Mouse (Mus musculus) hindbrain, embryonic 12.5 days (tissue): Measurements from ENCODE around the gene Csnka2ip. TPM values are rescaled to one million over a fixed set of nuclear protein-coding genes. Genes with fewer than 3 reads are reported as not detected.

ENCODE experiments used
- ATAC-seq: fragments of 200-750 bp; cut with Nextera tagmentation; 2 replicates; pipeline ENCODE4 v1.8.0; 2017; ENCODE audit warnings: moderate TSS enrichment; ENCODE audit not compliant: low FRiP score
- H3K27ac ChIP-seq: fragments of 300-500 bp; sonication (generic); 2 replicates; pipeline ENCODE4 v1.5.1; 2016; ENCODE audit warnings: mild to moderate bottlenecking
- H3K27me3 ChIP-seq: fragments of 300-500 bp; sonication (generic); 2 replicates; pipeline ENCODE4 v1.6.1; 2016; ENCODE audit warnings: mild to moderate bottlenecking
- H3K36me3 ChIP-seq: fragments of 300-500 bp; sonication (generic); 2 replicates; pipeline ENCODE4 v1.6.1; 2016; ENCODE audit warnings: mild to moderate bottlenecking
- H3K4me1 ChIP-seq: fragments of 300-500 bp; sonication (generic); 2 replicates; pipeline ENCODE4 v1.6.1; 2016
- H3K4me2 ChIP-seq: fragments of 300-500 bp; sonication (generic); replicated peaks from 2 replicates; pipeline ENCODE4 v1.6.1; 2016; ENCODE audit warnings: mild to moderate bottlenecking
- H3K4me3 ChIP-seq: fragments of 300-500 bp; sonication (generic); 2 replicates; pipeline ENCODE4 v1.5.1; 2016; ENCODE audit warnings: mild to moderate bottlenecking
- H3K9ac ChIP-seq: fragments of 300-500 bp; sonication (generic); 2 replicates; pipeline ENCODE4 v1.6.1; 2016; ENCODE audit warnings: mild to moderate bottlenecking, moderate library complexity
- H3K9me3 ChIP-seq: fragments of 300-500 bp; sonication (generic); replicated peaks from 2 replicates; pipeline ENCODE4 v1.6.1; 2016; ENCODE audit warnings: mild to moderate bottlenecking
- WGBS: fragments of 180-500 bp; shearing (Covaris S2); methylation state at CpG from one replicate; pipeline ENCODE4 v1.1.7; 2016; 5-methylcytosine and 5-hydroxymethylcytosine counted together
- polyA plus RNA-seq: library from polyadenylated mRNA; unstranded; fragments of >200 nt; fragmentation: Nextera tagmentation; extraction: Ambion mirVana; gene quantifications from 2 replicates; pipeline ENCODE4 v1.2.1, GENCODE M21; 2016

The Csnka2ip gene
- polyA plus RNA-seq, result not detected in 2 replicates

DNA sequence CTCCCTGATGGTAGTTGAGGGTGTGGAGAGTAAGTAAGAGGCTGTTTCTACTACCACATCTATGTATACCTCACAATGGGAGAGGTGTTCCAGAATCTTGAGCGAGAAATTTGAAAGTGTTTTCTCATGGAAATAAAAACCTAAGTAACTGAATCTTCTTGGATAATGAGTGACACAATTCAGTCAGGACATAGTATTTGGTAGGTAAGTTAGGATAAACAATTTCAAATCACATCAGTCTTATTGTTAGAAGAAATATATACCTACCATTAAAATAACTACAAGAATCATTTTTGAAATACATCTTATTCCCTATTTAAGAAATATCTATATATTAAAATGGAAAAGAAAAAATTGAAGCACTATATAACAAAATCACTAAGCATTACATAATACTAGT, at the start of gene Csnka2ip:
Csnka2ip (minus strand) TSS at position 101 of the 400 bp plus-strand sequence.
- H3K27ac ChIP-seq, result no peak within 1 kb of the TSS
- no peak for ATAC-seq
- H3K27me3 ChIP-seq, result no peaks in the 10 kb centered on the region
- H3K9ac ChIP-seq, result no peak within 1 kb of the TSS
- no peaks in the 10 kb centered on the region for H3K4me1 ChIP-seq
- H3K36me3 ChIP-seq, result no peaks in the 10 kb centered on the region
- 80% methylated on average over 1 of the region's 1 CpGs for WGBS
- no peak within 1 kb of the TSS for H3K4me3 ChIP-seq
- H3K9me3 ChIP-seq, result no peaks in the 10 kb centered on the region
- H3K4me2 ChIP-seq, result no peak within 1 kb of the TSS

GRCm38 (mm10) chr16:64649594-64650290, 47.5 kb upstream of the Csnka2ip start:
- 42% methylated on average over 13 of the region's 13 CpGs for WGBS
- no peak overlapping the region; the same call in 1 of the 2 replicates for H3K4me2 ChIP-seq
- no peak overlapping the region for H3K9ac ChIP-seq
- H3K9me3 ChIP-seq, result no peaks in the 10 kb centered on the region
- no peaks in the 10 kb centered on the region for H3K4me1 ChIP-seq
- no peak overlapping the region for H3K4me3 ChIP-seq
- no peaks in the 10 kb centered on the region for H3K27me3 ChIP-seq
- H3K36me3 ChIP-seq, result no peaks in the 10 kb centered on the region
- ATAC-seq, result peak; percentile 89
- no peak overlapping the region for H3K27ac ChIP-seq

GRCm38 (mm10) chr16:64647771-64648170, 45.6 kb upstream of the Csnka2ip start:
- Histone ChIP-seq H3K27ac (no peak overlapping the region), H3K36me3 (no peaks in the 10 kb centered on the region), H3K4me1 (no peaks in the 10 kb centered on the region), H3K4me2 (no peak overlapping the region), H3K4me3 (no peak overlapping the region), H3K9ac (no peak overlapping the region), H3K27me3 (no peaks in the 10 kb centered on the region), H3K9me3 (no peaks in the 10 kb centered on the region)
- WGBS, result 90% methylated on average over 2 of the region's 2 CpGs
- no peak for ATAC-seq

GRCm38 (mm10) chr16:64635110-64635509, 32.9 kb upstream of the Csnka2ip start:
- no peak overlapping the region for H3K4me3 ChIP-seq
- 89% methylated on average over 1 of the region's 1 CpGs for WGBS
- no peak overlapping the region for H3K4me2 ChIP-seq
- H3K4me1 ChIP-seq, result no peaks in the 10 kb centered on the region
- ATAC-seq, result no peak
- H3K9me3 ChIP-seq, result no peaks in the 10 kb centered on the region
- H3K27ac ChIP-seq, result no peak overlapping the region
- H3K27me3 ChIP-seq, result no peaks in the 10 kb centered on the region
- no peak overlapping the region for H3K9ac ChIP-seq
- no peaks in the 10 kb centered on the region for H3K36me3 ChIP-seq

- Histone ChIP-seq H3K27ac (no peak overlapping the region), H3K4me2 (no peak overlapping the region), H3K9me3 (no peaks in the 10 kb centered on the region), H3K4me1 (no peaks in the 10 kb centered on the region), H3K4me3 (no peak overlapping the region), H3K9ac (no peak overlapping the region), H3K27me3 (no peaks in the 10 kb centered on the region), H3K36me3 (no peaks in the 10 kb centered on the region)
- WGBS, result 80% methylated on average over 6 of the region's 6 CpGs
- no peak for ATAC-seq
Observed at GRCm38 (mm10) chr16:64620116-64620515, 17.9 kb upstream of the Csnka2ip start.

- WGBS, result 74% methylated on average over 3 of the region's 3 CpGs
- H3K9ac ChIP-seq, result no peak overlapping the region
- no peaks in the 10 kb centered on the region for H3K4me1 ChIP-seq
- no peak for ATAC-seq
- no peak overlapping the region for H3K4me3 ChIP-seq
- H3K4me2 ChIP-seq, result no peak overlapping the region
- no peaks in the 10 kb centered on the region for H3K27me3 ChIP-seq
- H3K27ac ChIP-seq, result no peak overlapping the region
- H3K36me3 ChIP-seq, result no peaks in the 10 kb centered on the region
- H3K9me3 ChIP-seq, result no peaks in the 10 kb centered on the region
Observed at GRCm38 (mm10) chr16:64614648-64615047, 12.4 kb upstream of the Csnka2ip start.

- Histone ChIP-seq H3K27ac (no peak overlapping the region), H3K27me3 (no peaks in the 10 kb centered on the region), H3K9ac (no peak overlapping the region), H3K4me2 (no peak overlapping the region), H3K4me1 (no peaks in the 10 kb centered on the region), H3K36me3 (no peaks in the 10 kb centered on the region), H3K4me3 (no peak overlapping the region), H3K9me3 (no peaks in the 10 kb centered on the region)
- no peak for ATAC-seq
- 88% methylated on average over 1 of the region's 1 CpGs for WGBS
Observed at GRCm38 (mm10) chr16:64607793-64608192, 5.6 kb upstream of the Csnka2ip start.

DNA sequence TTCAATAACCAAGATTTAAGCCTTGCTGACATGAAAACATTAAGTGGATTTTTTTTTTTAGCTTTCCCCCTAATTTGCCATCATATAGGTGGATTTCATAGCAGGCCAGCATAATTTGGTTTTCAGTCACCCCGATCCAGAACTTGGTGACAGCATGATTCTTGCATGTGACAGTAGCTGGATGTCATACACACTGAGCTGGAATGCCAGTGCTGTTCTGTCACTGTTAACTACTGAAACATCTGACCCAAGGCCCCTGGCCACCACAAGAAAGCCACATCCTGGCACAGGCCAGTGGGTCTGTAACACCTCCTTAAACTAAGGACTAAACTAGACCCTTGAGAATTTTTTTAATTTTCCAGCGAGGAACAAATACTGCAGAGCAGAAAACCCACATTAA, 15.4 kb downstream of the Csnka2ip start:
- Histone ChIP-seq H3K27ac (no peak overlapping the region), H3K4me3 (no peak overlapping the region), H3K36me3 (no peaks in the 10 kb centered on the region), H3K4me1 (no peaks in the 10 kb centered on the region), H3K27me3 (no peaks in the 10 kb centered on the region), H3K9me3 (no peaks in the 10 kb centered on the region), H3K9ac (no peak overlapping the region), H3K4me2 (no peak overlapping the region)
- 74% methylated on average over 2 of the region's 2 CpGs for WGBS
- ATAC-seq, result no peak

- H3K27me3 ChIP-seq, result no peaks in the 10 kb centered on the region
- WGBS, result 92% methylated on average over 4 of the region's 4 CpGs
- H3K36me3 ChIP-seq, result no peaks in the 10 kb centered on the region
- H3K27ac ChIP-seq, result no peak overlapping the region
- ATAC-seq, result no peak
- no peak overlapping the region for H3K4me2 ChIP-seq
- H3K9me3 ChIP-seq, result no peaks in the 10 kb centered on the region
- no peak overlapping the region for H3K9ac ChIP-seq
- no peak overlapping the region for H3K4me3 ChIP-seq
- H3K4me1 ChIP-seq, result no peaks in the 10 kb centered on the region
Observed at GRCm38 (mm10) chr16:64586262-64586619, 16.0 kb downstream of the Csnka2ip start.

DNA sequence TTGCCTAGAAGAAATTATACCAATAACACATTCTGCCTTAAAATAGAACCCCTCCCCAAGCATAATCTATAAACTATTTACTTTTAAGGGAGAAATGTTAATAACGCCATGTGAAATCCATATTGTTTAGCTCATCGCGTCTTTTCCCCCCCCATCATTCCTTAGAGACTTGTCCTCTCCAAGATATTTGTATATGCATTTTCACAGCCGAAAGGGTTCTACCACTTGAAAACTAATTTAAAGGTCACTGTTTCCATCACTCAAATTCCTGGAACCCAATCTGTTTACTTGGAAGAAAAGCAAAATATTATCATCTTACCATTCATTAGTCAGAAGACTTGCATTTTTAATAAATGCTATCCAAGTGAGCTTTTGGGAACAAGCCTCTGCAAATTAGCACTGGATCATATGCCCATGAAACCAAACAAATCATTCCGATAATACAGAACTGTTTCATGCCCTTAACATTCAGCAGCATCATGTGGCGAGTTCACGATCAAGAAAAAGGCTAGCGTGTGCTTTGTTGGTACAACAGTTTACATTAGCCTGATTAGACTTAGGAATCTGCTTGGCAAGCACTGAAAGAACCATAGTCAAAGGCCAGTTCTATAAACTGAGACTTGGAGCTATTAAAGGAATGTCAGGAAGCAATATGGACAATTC, 16.5 kb downstream of the Csnka2ip start:
- no peaks in the 10 kb centered on the region for H3K4me1 ChIP-seq
- no peak overlapping the region for H3K9ac ChIP-seq
- H3K27ac ChIP-seq, result no peak overlapping the region
- no peaks in the 10 kb centered on the region for H3K9me3 ChIP-seq
- no peak overlapping the region for H3K4me3 ChIP-seq
- H3K36me3 ChIP-seq, result no peaks in the 10 kb centered on the region
- ATAC-seq, result no peak
- H3K4me2 ChIP-seq, result no peak overlapping the region
- no peaks in the 10 kb centered on the region for H3K27me3 ChIP-seq
- 95% methylated on average over 8 of the region's 8 CpGs for WGBS

DNA sequence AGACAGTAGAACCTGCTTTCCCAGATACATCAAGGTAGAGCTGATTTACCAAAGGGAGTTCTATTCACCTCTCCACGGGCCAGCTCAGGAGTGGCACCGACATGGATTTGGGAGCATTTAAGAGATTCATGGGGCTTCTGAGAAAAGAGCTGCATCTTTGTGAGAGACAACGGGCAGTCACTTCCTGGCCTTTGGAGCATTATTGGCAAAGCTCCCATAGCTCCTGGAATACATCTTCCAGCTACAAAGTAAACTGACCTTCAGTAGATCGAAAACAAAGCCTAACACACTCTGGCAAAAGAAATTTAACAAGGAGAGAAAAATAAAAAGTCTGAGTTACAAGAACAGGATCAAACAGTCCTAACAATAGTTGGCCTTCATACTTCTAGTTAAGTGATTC, 17.6 kb downstream of the Csnka2ip start:
- 91% methylated on average over 4 of the region's 4 CpGs for WGBS
- Histone ChIP-seq H3K27ac (no peak overlapping the region), H3K4me3 (no peak overlapping the region), H3K36me3 (no peaks in the 10 kb centered on the region), H3K4me1 (no peaks in the 10 kb centered on the region), H3K4me2 (no peak overlapping the region), H3K9me3 (no peaks in the 10 kb centered on the region), H3K9ac (no peak overlapping the region), H3K27me3 (no peaks in the 10 kb centered on the region)
- ATAC-seq, result no peak

DNA sequence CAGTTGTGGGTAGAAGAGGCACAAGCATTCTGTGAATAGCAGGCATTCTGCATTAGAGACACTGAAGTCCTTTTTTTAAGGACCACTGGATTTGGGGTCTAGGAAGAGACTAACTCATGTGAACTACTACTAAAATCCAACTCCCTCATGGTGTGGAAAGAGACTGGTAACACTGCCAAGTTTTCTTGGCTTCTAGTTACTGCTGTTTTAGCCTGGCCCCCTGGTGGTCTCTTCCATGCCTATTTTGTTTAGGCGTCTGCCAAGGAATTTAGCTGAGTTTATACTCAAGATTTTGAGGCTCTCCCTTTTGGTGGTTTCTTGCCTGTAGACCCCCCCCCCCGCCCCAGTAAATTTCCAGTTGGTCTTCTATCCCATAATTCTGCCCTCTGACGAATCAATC, 18.8 kb downstream of the Csnka2ip start:
- H3K36me3 ChIP-seq, result no peaks in the 10 kb centered on the region
- WGBS, result 72% methylated on average over 3 of the region's 3 CpGs
- H3K4me1 ChIP-seq, result no peaks in the 10 kb centered on the region
- no peaks in the 10 kb centered on the region for H3K9me3 ChIP-seq
- no peak overlapping the region for H3K4me2 ChIP-seq
- no peaks in the 10 kb centered on the region for H3K27me3 ChIP-seq
- ATAC-seq, result no peak
- H3K9ac ChIP-seq, result no peak overlapping the region
- no peak overlapping the region for H3K27ac ChIP-seq
- no peak overlapping the region for H3K4me3 ChIP-seq

DNA sequence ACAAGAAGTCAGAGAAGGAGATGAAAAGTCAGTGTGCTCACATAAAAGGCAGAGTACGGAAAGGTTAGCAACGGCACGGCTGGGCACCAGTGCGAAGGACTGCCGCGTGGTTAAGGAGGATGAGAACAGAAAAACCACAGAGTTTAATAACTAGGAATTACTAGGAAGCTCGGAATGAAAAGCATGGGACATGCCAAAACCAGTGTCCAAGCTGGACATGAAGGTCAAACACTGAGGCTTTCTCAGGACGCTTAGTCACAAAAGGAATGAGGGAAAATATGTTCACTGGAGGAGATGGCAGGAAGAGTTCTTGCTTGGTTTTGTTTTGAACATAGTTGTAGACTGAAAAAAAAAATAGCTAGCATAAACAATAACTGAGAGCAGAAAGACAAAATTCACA, 32.7 kb downstream of the Csnka2ip start:
- no peaks in the 10 kb centered on the region for H3K27me3 ChIP-seq
- ATAC-seq, result no peak
- H3K9me3 ChIP-seq, result no peaks in the 10 kb centered on the region
- H3K4me3 ChIP-seq, result no peak overlapping the region
- no peaks in the 10 kb centered on the region for H3K36me3 ChIP-seq
- no peak overlapping the region for H3K27ac ChIP-seq
- H3K4me2 ChIP-seq, result no peak overlapping the region
- WGBS, result 93% methylated on average over 8 of the region's 8 CpGs
- no peak overlapping the region for H3K9ac ChIP-seq
- H3K4me1 ChIP-seq, result no peaks in the 10 kb centered on the region
